In the genomic region with DNA sequence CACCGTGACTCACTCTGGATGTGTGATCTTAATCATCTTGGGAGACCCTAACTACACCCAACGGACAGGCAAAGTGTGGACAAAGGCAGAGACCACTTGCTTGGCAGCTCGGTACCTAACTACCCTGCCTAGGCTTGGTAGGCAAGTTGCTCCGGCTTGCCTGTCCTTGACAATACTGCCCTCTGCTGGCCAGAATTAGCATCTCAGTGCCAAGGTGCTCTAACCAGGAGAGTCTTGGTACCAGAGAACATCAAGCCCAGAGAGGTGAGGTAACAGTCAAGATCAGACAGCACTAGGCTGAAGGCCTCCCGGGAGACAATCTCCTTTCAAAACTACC, we compare ENCODE assay signal across 9 mouse cellular contexts. TPM values are rescaled to one million over a fixed set of nuclear protein-coding genes. Genes with fewer than 3 reads are reported as not detected.
DNase-seq lines count a peak whose midpoint lies in the region; ATAC-seq and TF ChIP-seq lines count a peak whose summit lies in the region.
"Had no signal": no experiment of that assay in that cellular context is flagged by ENCODE, and none has a peak within 500 bp of the region (broad histone marks: within the 10 kb centered on the region; RNA-seq: fewer than 3 reads in every experiment).

No protein-coding gene starts in this region.

- H3K4me3 ChIP-seq in intestine, embryonic 14.5 days (ENCODE audit: low read depth, low read length) = no peak overlapping the region
- no peak overlapping the region for H3K4me3 ChIP-seq in intestine, embryonic 15.5 days (replicated peaks)
- H3K4me3 ChIP-seq in gastrocnemius, adult 2 months = no peak overlapping the region
- H3K4me3 ChIP-seq in stomach, postnatal 0 days (ENCODE audit: low read depth, low read length) = no peak overlapping the region
- H3K4me3 ChIP-seq: embryonic facial prominence, embryonic 12.5 days had no signal

- no peaks in the 10 kb centered on the region for H3K27me3 ChIP-seq in intestine, embryonic 14.5 days (replicated peaks; ENCODE audit: control insufficient read depth, insufficient read depth, low read length)
- H3K27me3 ChIP-seq in intestine, embryonic 15.5 days (replicated peaks) = no peaks in the 10 kb centered on the region
- H3K27me3 ChIP-seq in stomach, postnatal 0 days (ENCODE audit: control insufficient read depth, insufficient read depth, low read length) = no peaks in the 10 kb centered on the region
- H3K27me3 ChIP-seq: embryonic facial prominence, embryonic 12.5 days had no signal

- no peak overlapping the region for H3K9ac ChIP-seq in intestine, embryonic 14.5 days (ENCODE audit: low read length)
- H3K9ac ChIP-seq in intestine, embryonic 15.5 days = no peak overlapping the region
- no peak overlapping the region for H3K9ac ChIP-seq in stomach, postnatal 0 days (ENCODE audit: low read length)
- H3K9ac ChIP-seq: embryonic facial prominence, embryonic 12.5 days had no signal

- no peak for TF ChIP-seq EP300 in stomach, postnatal 0 days (optimal IDR thresholded peaks at IDR 0.05)

- H3K36me3 ChIP-seq in intestine, embryonic 14.5 days (ENCODE audit: control insufficient read depth, insufficient read depth, low read length) = 0 out of 2 replicates have a peak, but pooled peaks cover 11% of the 10 kb centered on the region
- no peaks in the 10 kb centered on the region for H3K36me3 ChIP-seq in intestine, embryonic 15.5 days
- peaks cover 7% of the 10 kb centered on the region; the same call in 1 of the 2 replicates for H3K36me3 ChIP-seq in stomach, postnatal 0 days (ENCODE audit: control insufficient read depth, insufficient read depth, low read length)

- H3K4me1 ChIP-seq in intestine, embryonic 14.5 days (replicated peaks; ENCODE audit: control insufficient read depth, insufficient read depth, low read length) = no peaks in the 10 kb centered on the region
- no peaks in the 10 kb centered on the region for H3K4me1 ChIP-seq in intestine, embryonic 15.5 days (replicated peaks)
- no peaks in the 10 kb centered on the region for H3K4me1 ChIP-seq in stomach, postnatal 0 days (replicated peaks; ENCODE audit: control insufficient read depth, insufficient read depth)

- ATAC-seq in intestine, embryonic 14.5 days (replicated peaks; ENCODE audit: low FRiP score, low TSS enrichment, low read depth) = no peak
- ATAC-seq in intestine, embryonic 15.5 days = no peak
- ATAC-seq in stomach, postnatal 0 days (ENCODE audit: low FRiP score, low TSS enrichment) = peak; percentile 61; the same call in 1 of the 2 replicates

- intact Hi-C loops in gastrocnemius, adult 2 months (cut with DNase I) = loop anchor here (1.0 kb wide), 1 partner anchor 348 kb away; no protein-coding TSS in a partner anchor

- H3K4me2 ChIP-seq in intestine, embryonic 14.5 days (ENCODE audit: low read length) = no peak overlapping the region
- no peak overlapping the region for H3K4me2 ChIP-seq in intestine, embryonic 15.5 days (replicated peaks)
- no peak overlapping the region for H3K4me2 ChIP-seq in stomach, postnatal 0 days (replicated peaks; ENCODE audit: low read depth)
- H3K4me2 ChIP-seq: embryonic facial prominence, embryonic 12.5 days had no signal

- peak; percentile 96 for DNase-seq in intestine, embryonic 14.5 days (ENCODE audit: low spot score)
- DNase-seq in cerebellum, postnatal 25 days = peak; percentile 92 to 96
- peak; percentile 84 for DNase-seq in gastrocnemius, adult 2 months
- peak; percentile 82 for DNase-seq in kidney, adult 9 months
- DNase-seq in liver = peak; percentile 79
- peak; percentile 86 for DNase-seq in neural tube, embryonic 10.5 days (ENCODE audit: extremely low spot score, low spot score)
- DNase-seq in stomach, postnatal 0 days (ENCODE audit: low spot score) = peak; percentile 86

- H3K9me3 ChIP-seq in intestine, embryonic 14.5 days (ENCODE audit: control insufficient read depth, low read length) = no peaks in the 10 kb centered on the region
- no peaks in the 10 kb centered on the region for H3K9me3 ChIP-seq in intestine, embryonic 15.5 days
- H3K9me3 ChIP-seq in stomach, postnatal 0 days (ENCODE audit: control insufficient read depth, low read length) = no peaks in the 10 kb centered on the region
- H3K9me3 ChIP-seq: embryonic facial prominence, embryonic 12.5 days had no signal

- no peak overlapping the region for H3K27ac ChIP-seq in intestine, embryonic 14.5 days (ENCODE audit: low read depth)
- no peak overlapping the region for H3K27ac ChIP-seq in intestine, embryonic 15.5 days
- peak overlapping the region; percentile 17; the same call in 1 of the 2 replicates for H3K27ac ChIP-seq in gastrocnemius, adult 2 months
- no peak overlapping the region for H3K27ac ChIP-seq in stomach, postnatal 0 days (replicated peaks)
- H3K27ac ChIP-seq: embryonic facial prominence, embryonic 12.5 days had no signal

- TF ChIP-seq CTCF in gastrocnemius, adult 2 months (IDR thresholded peaks at IDR 0.05) = peak; percentile 86
- TF ChIP-seq CTCF in stomach, postnatal 0 days (IDR thresholded peaks at IDR 0.05; ENCODE audit: low read depth) = peak; percentile 99

- WGBS in intestine, embryonic 14.5 days = 17% methylated on average over 5 of the region's 5 CpGs
- WGBS in intestine, embryonic 15.5 days = 11% methylated on average over 5 of the region's 5 CpGs
- 21% methylated on average over 5 of the region's 5 CpGs for WGBS in stomach, postnatal 0 days

RNA-seq across cellular contexts. Expression of a gene that starts 19.9 kb away (rescaled TPM):
- polyA plus RNA-seq in intestine, embryonic 14.5 days (2014; fragmentation: Nextera tagmentation; extraction: Ambion mirVana) = 4.2 TPM in 2 replicates
- 2.9 TPM in 2 replicates for polyA plus RNA-seq in intestine, embryonic 15.5 days (2015; fragmentation: Nextera tagmentation; extraction: Ambion mirVana)
- 1 to 10 TPM; 1.4 to 1.8 TPM for total RNA-seq in gastrocnemius, adult 2 months (2021)
- polyA plus RNA-seq in stomach, postnatal 0 days (2015; fragmentation: Nextera tagmentation; extraction: Ambion mirVana) = 3.7 and 4.6 TPM in 2 replicates

RNA-seq across cellular contexts. Expression of a gene that starts 45.6 kb away (rescaled TPM):
- 0.16 and 0.31 TPM in 2 replicates for polyA plus RNA-seq in intestine, embryonic 14.5 days (2014; fragmentation: Nextera tagmentation; extraction: Ambion mirVana)
- 0.15 and 0.19 TPM in 2 replicates for polyA plus RNA-seq in intestine, embryonic 15.5 days (2015; fragmentation: Nextera tagmentation; extraction: Ambion mirVana)
- under 1 TPM; 0.06 to 0.10 TPM for total RNA-seq in gastrocnemius, adult 2 months (2021)
- polyA plus RNA-seq in stomach, postnatal 0 days (2015; fragmentation: Nextera tagmentation; extraction: Ambion mirVana) = 0.04 and 0.06 TPM in 2 replicates

RNA-seq across cellular contexts. Expression of a gene that starts 54.4 kb away (rescaled TPM):
- 13.4 and 16.6 TPM in 2 replicates for polyA plus RNA-seq in intestine, embryonic 14.5 days (2014; fragmentation: Nextera tagmentation; extraction: Ambion mirVana)
- 21.5 and 23.7 TPM in 2 replicates for polyA plus RNA-seq in intestine, embryonic 15.5 days (2015; fragmentation: Nextera tagmentation; extraction: Ambion mirVana)
- total RNA-seq in gastrocnemius, adult 2 months (2021) = under 1 TPM in 1 of 2 experiments, not detected in 1; 0.17 TPM
- 57.9 and 59.9 TPM in 2 replicates for polyA plus RNA-seq in stomach, postnatal 0 days (2015; fragmentation: Nextera tagmentation; extraction: Ambion mirVana)
